Mouse (Mus musculus): Measurements from ENCODE around the gene Ccdc62. TPM values are rescaled to one million over a fixed set of nuclear protein-coding genes. Genes with fewer than 3 reads are reported as not detected.

Ccdc62 gene
- polyA plus RNA-seq, 1 experiment from 2014 or later = 5.7 TPM

DNA sequence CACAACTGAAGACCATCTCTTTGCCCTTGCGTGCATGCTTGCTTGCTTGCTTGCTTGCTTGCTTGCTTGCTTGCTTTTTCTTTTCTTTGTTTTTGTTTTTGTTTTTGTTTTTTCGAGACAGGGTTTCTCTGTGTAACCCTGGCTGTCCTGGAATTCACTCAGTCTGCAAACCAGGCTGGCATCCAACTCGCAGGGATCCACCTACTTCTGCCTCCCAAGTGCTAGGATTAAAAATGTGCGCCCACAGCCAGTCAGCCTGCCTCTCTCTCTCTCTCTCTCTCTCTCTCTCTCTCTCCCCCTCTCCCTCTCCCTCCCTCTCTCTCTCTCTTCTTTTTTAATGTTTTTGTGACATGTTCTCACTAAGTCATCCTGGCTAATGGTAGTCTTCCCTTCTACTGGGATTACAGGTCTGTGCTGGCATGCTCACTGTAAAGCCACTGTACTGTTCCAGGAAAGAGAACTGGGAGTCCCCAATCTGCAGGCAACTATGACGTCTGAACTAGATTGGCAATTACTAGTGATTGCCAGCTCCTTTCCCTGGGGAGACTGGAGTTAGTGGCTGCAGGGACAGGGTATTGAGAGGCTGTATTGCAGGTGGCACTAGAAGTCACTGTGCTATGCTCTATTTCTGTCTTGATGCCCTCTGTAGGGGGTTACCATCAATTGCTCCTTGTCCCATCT, 22.0 kb downstream of the Ccdc62 start:
- H3K4me3 ChIP-seq = no peak overlapping the region
- H3K4me1 ChIP-seq = no peaks in the 10 kb centered on the region
- H3K9me3 ChIP-seq (replicated peaks) = no peaks in the 10 kb centered on the region
- no peak overlapping the region for H3K27ac ChIP-seq (replicated peaks)
- H3K27me3 ChIP-seq (ENCODE audit: low read depth, poor library complexity, severe bottlenecking) = no peaks in the 10 kb centered on the region
- no peak for DNase-seq (ENCODE audit: low spot score)
- no peaks in the 10 kb centered on the region for H3K36me3 ChIP-seq
- 71% methylated on average over 5 of the region's 5 CpGs for WGBS

DNA sequence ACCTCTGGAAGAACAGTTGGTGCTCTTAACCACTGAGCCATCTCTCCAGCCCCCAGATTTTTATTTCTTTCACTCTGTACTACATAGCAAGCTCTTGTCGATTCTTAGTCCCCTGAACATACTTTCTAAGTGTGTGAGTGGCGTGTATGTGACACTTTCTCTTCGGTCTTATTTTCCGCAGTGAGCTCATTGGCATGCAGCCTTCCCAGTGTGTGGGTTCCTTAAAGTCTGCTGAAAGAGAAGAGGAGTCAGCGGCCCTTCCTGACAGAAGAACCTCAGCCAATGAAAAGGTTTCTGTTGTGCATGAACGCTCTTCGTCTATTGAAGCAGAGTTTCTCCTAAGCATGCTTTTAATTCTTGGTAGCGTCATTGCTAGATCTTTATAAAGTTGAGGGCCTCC, 26.7 kb downstream of the Ccdc62 start:
- WGBS = 80% methylated on average over 8 of the region's 8 CpGs

DNA sequence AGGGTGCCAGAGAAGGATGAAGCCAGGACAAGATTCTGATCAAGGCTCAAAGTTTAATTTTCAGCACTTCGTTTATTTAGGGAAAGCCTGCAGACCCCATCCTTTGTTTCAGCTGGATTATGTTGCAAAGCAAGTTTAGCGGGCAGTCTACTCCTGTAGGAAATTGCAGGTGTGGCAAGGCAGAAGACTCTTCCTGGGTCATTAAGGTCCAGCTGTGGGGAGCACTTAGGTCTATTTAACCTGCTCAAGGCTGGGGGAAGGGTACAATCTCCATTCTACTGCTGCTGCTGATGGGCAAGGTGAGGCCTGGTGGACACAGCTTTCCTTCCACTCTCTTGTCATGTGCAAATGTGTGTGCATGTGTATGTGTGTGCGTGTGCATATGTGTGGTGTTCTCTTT, 28.5 kb downstream of the Ccdc62 start:
- Histone ChIP-seq H3K27me3 (ENCODE audit: low read depth, poor library complexity, severe bottlenecking) (no peaks in the 10 kb centered on the region), H3K4me3 (no peak overlapping the region), H3K27ac (replicated peaks) (no peak overlapping the region), H3K9me3 (replicated peaks) (no peaks in the 10 kb centered on the region), H3K4me1 (no peaks in the 10 kb centered on the region), H3K36me3 (no peaks in the 10 kb centered on the region)
- 81% methylated on average over 3 of the region's 3 CpGs for WGBS
- DNase-seq (ENCODE audit: low spot score) = no peak

More for the DNA sequence above, 26.7 kb downstream of the Ccdc62 start:
- H3K36me3 ChIP-seq = no peaks in the 10 kb centered on the region
- no peak for DNase-seq (ENCODE audit: low spot score)
- no peaks in the 10 kb centered on the region for H3K9me3 ChIP-seq (replicated peaks)
- no peak overlapping the region for H3K4me3 ChIP-seq
- no peaks in the 10 kb centered on the region for H3K4me1 ChIP-seq
- H3K27ac ChIP-seq (replicated peaks) = no peak overlapping the region
- no peaks in the 10 kb centered on the region for H3K27me3 ChIP-seq (ENCODE audit: low read depth, poor library complexity, severe bottlenecking)

DNA sequence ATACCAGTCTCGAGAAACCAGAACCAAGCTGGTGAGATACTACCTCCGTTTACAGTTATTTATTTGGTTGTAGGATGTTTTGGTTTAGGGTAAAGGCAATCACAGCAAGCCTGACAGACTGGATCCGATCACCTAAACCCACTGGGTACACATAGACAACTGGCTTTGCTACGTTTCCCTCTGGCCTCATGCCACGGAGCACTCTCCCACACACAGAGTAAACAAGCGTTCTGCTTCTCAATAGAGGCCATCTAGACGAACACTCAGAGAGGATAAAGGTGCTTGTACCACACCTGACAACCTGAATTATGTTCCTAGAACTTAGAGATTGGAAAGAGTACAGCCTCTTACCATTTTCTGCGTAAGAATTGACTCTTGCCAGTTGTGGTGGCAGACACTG, 29.6 kb downstream of the Ccdc62 start:
- no peak for DNase-seq (ENCODE audit: low spot score)
- H3K36me3 ChIP-seq = no peaks in the 10 kb centered on the region
- no peaks in the 10 kb centered on the region for H3K4me1 ChIP-seq
- 85% methylated on average over 8 of the region's 8 CpGs for WGBS
- H3K9me3 ChIP-seq (replicated peaks) = no peaks in the 10 kb centered on the region
- no peak overlapping the region for H3K4me3 ChIP-seq
- H3K27ac ChIP-seq (replicated peaks) = no peak overlapping the region
- no peaks in the 10 kb centered on the region for H3K27me3 ChIP-seq (ENCODE audit: low read depth, poor library complexity, severe bottlenecking)

DNA sequence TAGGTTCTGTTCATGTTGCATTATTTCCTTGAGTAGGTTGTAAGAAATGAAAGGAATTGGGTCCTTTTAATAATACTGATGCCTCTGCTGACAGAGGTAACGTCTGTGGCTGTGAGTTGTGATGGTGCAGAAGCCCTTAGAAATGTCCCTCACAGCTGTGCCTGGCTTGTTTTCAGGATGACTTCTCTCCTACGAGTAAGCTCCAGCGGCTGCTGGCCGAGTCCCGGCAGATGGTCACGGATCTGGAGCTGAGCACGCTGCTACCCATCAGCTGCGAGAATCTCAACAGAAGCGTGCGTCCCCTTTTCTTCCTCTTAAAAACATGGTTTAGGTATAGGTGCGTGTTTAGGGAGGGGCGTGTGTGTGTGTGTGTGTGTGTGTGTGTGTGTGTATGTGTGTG, 30.6 kb downstream of the Ccdc62 start:
- Histone ChIP-seq H3K27me3 (ENCODE audit: low read depth, poor library complexity, severe bottlenecking) (no peaks in the 10 kb centered on the region), H3K27ac (replicated peaks) (no peak overlapping the region), H3K4me3 (no peak overlapping the region), H3K36me3 (no peaks in the 10 kb centered on the region), H3K4me1 (no peaks in the 10 kb centered on the region), H3K9me3 (replicated peaks) (no peaks in the 10 kb centered on the region)
- DNase-seq (ENCODE audit: low spot score) = no peak
- WGBS = 88% methylated on average over 12 of the region's 12 CpGs

DNA sequence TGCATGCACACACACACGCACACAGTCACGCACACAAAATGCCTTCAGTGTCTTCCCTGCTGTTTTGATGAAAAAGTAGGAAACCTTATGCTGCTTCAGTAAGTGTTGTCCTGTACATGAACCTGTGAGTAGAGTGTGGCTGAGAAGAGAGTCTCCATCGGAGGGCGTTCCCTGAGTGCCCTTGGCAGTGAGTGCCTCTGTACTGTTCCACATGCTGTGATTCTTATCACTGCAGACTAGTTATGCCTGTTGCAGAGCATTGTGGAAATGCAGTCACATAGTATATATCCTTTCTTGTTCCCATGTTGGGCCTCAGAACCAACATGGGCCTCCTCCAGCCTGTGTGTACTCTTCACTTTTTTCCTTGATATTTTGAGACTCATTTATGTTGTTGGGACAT, 33.7 kb downstream of the Ccdc62 start:
- H3K4me3 ChIP-seq = no peak overlapping the region
- no peaks in the 10 kb centered on the region for H3K27me3 ChIP-seq (ENCODE audit: low read depth, poor library complexity, severe bottlenecking)
- no peaks in the 10 kb centered on the region for H3K9me3 ChIP-seq (replicated peaks)
- H3K27ac ChIP-seq (replicated peaks) = no peak overlapping the region
- H3K36me3 ChIP-seq = no peaks in the 10 kb centered on the region
- H3K4me1 ChIP-seq = no peaks in the 10 kb centered on the region
- 97% methylated on average over 4 of the region's 4 CpGs for WGBS
- no peak for DNase-seq (ENCODE audit: low spot score)

DNA sequence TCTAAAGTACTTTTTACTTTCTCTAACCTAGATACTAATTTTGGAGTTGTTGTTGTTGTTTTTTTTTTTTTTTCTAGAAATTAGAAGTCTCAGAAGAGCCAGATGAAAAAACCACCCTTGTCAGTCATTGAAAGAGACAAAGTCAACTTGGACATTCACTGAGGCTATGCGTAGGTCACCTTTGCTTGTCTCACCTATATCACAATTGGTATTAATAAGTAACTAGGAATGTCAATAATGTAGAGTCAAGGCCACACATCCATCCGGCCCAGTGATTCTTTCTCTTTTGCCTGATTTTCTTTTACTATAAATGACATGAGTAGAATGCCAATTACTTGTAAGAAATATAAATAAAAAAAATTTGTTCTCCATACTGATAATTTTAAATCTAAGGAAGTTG, 36.3 kb downstream of the Ccdc62 start:
- 94% methylated on average over 2 of the region's 2 CpGs for WGBS
- no peak for DNase-seq (ENCODE audit: low spot score)
- no peaks in the 10 kb centered on the region for H3K36me3 ChIP-seq
- no peaks in the 10 kb centered on the region for H3K9me3 ChIP-seq (replicated peaks)
- H3K27me3 ChIP-seq (ENCODE audit: low read depth, poor library complexity, severe bottlenecking) = peaks cover under 1% of the 10 kb centered on the region; the same call in 1 of the 2 replicates
- H3K27ac ChIP-seq (replicated peaks) = no peak overlapping the region
- no peaks in the 10 kb centered on the region for H3K4me1 ChIP-seq
- H3K4me3 ChIP-seq = no peak overlapping the region

DNA sequence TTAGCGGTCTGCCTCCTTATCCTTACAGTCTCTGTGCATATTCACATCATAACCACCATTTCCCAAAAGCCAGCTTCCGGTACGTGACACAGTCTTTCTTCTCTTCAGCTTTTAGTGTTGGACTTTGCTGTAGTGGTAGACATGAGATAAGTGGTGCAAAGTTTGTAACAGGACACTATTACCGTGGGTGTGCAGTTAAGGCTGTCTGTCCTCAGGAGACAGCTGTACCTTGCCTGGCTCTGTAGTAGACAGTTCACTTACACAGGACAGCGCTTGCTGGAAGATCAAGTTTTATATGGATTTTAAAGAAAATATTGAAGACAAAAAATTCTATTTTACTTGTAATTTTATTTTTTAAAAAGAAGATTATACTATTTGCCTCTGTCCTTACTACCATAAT, 38.0 kb downstream of the Ccdc62 start:
- DNase-seq (ENCODE audit: low spot score) = no peak
- WGBS = 89% methylated on average over 5 of the region's 5 CpGs
- no peak overlapping the region for H3K4me3 ChIP-seq

DNA sequence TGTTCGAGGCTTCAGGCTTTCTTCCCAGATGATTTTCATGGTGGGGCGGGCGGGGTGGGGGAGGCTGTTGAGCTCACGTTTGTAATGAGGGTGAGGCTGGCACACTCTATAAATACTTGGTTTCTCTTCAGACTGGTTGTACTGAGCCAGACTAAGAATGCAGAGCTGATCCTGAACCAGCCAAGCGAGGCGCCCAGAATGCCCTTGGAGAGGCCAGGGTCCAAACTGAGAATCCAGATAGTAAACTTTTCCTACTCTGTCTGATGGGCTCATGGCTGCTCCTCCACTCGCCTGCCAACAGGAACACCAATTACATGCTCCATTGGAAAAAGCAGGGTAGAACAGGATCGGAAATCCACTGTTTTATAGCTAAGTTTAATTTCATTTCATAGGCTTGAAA, 38.7 kb downstream of the Ccdc62 start:
- WGBS = 72% methylated on average over 8 of the region's 8 CpGs
- peaks cover 11% of the 10 kb centered on the region for H3K4me1 ChIP-seq
- peaks cover 22% of the 10 kb centered on the region for H3K27me3 ChIP-seq (ENCODE audit: low read depth, poor library complexity, severe bottlenecking)
- no peak for DNase-seq (ENCODE audit: low spot score)
- H3K9me3 ChIP-seq (replicated peaks) = no peaks in the 10 kb centered on the region
- H3K36me3 ChIP-seq = no peaks in the 10 kb centered on the region
- no peak overlapping the region for H3K27ac ChIP-seq (replicated peaks)
- H3K4me3 ChIP-seq = no peak overlapping the region

More for the DNA sequence above, 38.0 kb downstream of the Ccdc62 start:
- Histone ChIP-seq H3K36me3 (no peaks in the 10 kb centered on the region), H3K27me3 (ENCODE audit: low read depth, poor library complexity, severe bottlenecking) (peaks cover 17% of the 10 kb centered on the region), H3K27ac (replicated peaks) (no peak overlapping the region), H3K4me1 (peaks cover 5% of the 10 kb centered on the region), H3K9me3 (replicated peaks) (no peaks in the 10 kb centered on the region)

DNA sequence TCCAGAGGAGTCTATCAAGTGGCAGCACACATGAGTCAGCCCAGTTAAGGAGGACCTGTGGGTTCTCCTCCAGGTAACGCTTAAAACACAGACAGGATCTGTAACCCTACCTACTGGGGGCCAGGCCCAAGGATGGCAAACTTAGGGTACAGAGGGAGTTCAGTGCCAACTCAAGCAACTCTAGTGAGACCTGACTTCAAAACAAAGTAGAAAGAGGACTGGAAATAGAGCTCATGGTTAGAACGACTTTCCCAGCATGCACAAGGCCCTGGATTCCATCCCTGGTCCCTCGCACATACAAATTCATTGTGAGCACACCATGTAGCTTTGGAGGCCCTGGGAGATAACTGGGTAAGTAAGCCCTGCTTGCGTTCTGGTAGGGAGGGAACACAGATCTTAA, 40.1 kb downstream of the Ccdc62 start:
- no peak overlapping the region for H3K27ac ChIP-seq (replicated peaks)
- no peak overlapping the region for H3K4me3 ChIP-seq
- no peaks in the 10 kb centered on the region for H3K9me3 ChIP-seq (replicated peaks)
- peaks cover 35% of the 10 kb centered on the region for H3K27me3 ChIP-seq (ENCODE audit: low read depth, poor library complexity, severe bottlenecking)
- WGBS = 90% methylated on average over 4 of the region's 4 CpGs
- no peaks in the 10 kb centered on the region for H3K36me3 ChIP-seq
- DNase-seq (ENCODE audit: low spot score) = no peak
- peaks cover 23% of the 10 kb centered on the region for H3K4me1 ChIP-seq

DNA sequence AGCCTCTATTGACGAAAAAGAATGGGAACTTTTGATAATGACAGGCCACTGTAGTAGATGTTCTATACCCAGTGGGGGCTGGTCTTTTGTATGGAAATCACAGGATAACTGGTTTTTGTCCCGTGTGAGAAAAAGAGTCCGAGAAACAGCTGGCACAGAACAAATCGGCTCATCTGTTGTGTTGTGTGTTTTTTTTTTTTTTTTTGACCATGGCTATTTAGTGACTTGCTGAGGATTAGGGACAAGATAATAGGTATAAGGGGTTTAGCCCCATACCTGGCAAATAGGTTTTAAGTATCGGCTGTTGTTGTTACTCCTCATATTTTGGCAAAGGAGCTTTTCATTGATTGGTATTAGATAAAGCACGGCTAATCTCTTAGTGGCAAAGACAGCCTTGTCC, 42.0 kb downstream of the Ccdc62 start:
- H3K27me3 ChIP-seq (ENCODE audit: low read depth, poor library complexity, severe bottlenecking) = peaks cover 49% of the 10 kb centered on the region
- H3K4me3 ChIP-seq = no peak overlapping the region
- H3K9me3 ChIP-seq (replicated peaks) = no peaks in the 10 kb centered on the region
- no peak for DNase-seq (ENCODE audit: low spot score)
- no peak overlapping the region for H3K27ac ChIP-seq (replicated peaks)
- H3K4me1 ChIP-seq = peaks cover 32% of the 10 kb centered on the region
- 74% methylated on average over 6 of the region's 6 CpGs for WGBS
- H3K36me3 ChIP-seq = no peaks in the 10 kb centered on the region

DNA sequence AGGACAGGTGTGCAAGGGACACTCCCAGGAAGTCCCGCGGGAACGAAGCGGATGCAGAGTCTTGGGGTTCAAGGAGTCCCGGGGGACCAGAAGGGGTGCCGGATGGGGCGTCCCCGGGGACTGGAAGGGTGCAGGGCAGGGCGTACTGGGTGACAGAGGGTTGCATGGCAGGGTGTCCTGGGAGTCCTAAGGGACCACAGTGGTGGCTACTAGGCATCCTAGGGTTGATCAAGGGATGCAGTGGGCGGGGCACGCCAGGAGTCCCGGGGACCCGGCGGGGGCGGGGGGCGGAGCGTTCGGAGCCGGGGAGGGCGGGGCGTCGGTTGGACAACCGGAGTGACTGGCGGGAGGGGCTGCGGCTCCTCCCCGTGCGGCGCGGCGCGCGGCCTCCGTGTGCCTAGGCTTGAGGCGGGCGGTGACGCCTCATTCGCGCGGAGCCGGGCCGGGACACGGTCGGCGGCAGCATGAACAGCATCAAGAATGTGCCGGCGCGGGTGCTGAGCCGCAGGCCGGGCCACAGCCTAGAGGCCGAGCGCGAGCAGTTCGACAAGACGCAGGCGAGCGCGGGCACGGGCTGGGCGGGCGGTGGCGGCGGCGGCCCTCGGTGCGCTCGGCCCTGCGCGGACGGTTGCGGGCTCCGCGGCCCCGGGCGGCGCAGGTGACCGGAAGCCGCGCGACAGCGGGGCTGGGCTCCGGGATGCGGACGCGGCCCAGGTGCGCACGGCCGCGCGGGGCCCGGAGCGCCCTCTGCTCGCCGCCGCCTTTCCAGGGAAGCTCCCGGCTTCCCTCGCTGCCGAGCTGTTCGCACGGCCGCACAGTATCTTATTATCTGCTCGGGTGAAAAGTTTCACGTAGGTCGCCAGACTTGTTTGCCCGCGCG, 43.1 kb downstream of the Ccdc62 start, which contains the start of gene Hip1r:
Hip1r (plus strand) TSS at position 330 of the 880 bp plus-strand sequence.
- H3K9me3 ChIP-seq (replicated peaks) = no peaks in the 10 kb centered on the region
- 1% methylated on average over 101 of the region's 106 CpGs for WGBS
- H3K27me3 ChIP-seq (ENCODE audit: low read depth, poor library complexity, severe bottlenecking) = peaks cover 49% of the 10 kb centered on the region
- peak; percentile 63 for DNase-seq (ENCODE audit: low spot score)
- peak within 1 kb of the TSS; percentile 75 for H3K4me3 ChIP-seq
- no peaks in the 10 kb centered on the region for H3K36me3 ChIP-seq
- peak within 1 kb of the TSS; percentile 79 for H3K27ac ChIP-seq (replicated peaks)
- peaks cover 37% of the 10 kb centered on the region for H3K4me1 ChIP-seq

DNA sequence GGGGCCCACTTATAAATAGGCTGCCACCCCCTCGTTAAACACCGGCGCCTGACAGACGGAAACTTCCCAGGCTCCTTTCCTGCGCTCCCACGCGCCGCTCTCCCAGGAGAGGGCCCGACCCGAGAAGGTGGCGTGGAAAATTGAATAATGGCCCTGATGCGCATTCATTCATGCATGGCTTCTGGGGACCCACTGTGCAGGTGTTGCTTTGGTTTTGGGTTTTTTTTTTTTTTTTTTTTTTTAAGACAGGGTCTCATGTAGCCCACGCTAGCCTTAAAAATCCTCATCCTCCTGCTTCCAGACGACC, 43.7 kb downstream of the Ccdc62 start:
- Histone ChIP-seq H3K36me3 (no peaks in the 10 kb centered on the region), H3K27ac (replicated peaks) (peak overlapping the region; percentile 79), H3K4me3 (peak overlapping the region; percentile 75), H3K4me1 (peaks cover 37% of the 10 kb centered on the region), H3K27me3 (ENCODE audit: low read depth, poor library complexity, severe bottlenecking) (peaks cover 49% of the 10 kb centered on the region), H3K9me3 (replicated peaks) (no peaks in the 10 kb centered on the region)
- under 1% methylated on average over 14 of the region's 14 CpGs for WGBS
- no peak for DNase-seq (ENCODE audit: low spot score)

All from midbrain, embryonic 10.5 days (tissue).